Mouse (Mus musculus): ENCODE results near the gene Pnmal1. TPM values are rescaled to one million over a fixed set of nuclear protein-coding genes. Genes with fewer than 3 reads are reported as not detected.
"Not testable (repeated sequence)": the region's sequence is repeated elsewhere in the genome, so short reads cannot be mapped to it uniquely, and the experiment has no call there.

Pnmal1 gene
- total RNA-seq, 4 experiments from 2014 or later = 93.0 to 128 (median 106) TPM

- peak; percentile 79 to 88 for DNase-seq (ENCODE audit: low spot score in 2 of 2)
Measured at GRCm38 (mm10) chr7:16950861-16951635, 8.4 kb upstream of the Pnmal1 start.

DNA sequence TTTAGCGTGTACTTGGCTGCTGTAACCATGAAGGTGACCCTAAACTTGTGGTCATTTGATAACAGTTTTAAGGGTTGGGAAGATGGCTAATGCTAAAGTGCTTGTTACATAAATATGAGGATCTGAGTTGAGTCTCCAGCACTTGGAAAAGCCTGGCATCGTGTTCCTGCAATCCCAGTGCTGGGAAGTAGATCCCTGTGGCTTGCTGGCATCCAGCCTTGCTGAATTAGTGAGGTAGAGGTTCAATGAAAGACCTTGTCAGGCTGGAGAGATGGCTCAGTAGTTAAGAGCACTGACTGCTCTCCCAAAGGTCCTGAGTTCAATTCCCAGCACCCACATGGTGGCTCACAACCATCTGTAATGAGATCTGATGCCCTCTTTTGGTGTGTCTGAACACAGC lies 5.7 kb upstream of the Pnmal1 start:
- not testable (repeated sequence) for DNase-seq (ENCODE audit: low spot score in 2 of 2)

- DNase-seq (ENCODE audit: low spot score in 2 of 2) = no peak
Measured at GRCm38 (mm10) chr7:16955712-16956111, 3.8 kb upstream of the Pnmal1 start.

- DNase-seq (ENCODE audit: low spot score in 2 of 2) = peak; percentile 69 to 81
Measured at GRCm38 (mm10) chr7:16956410-16957265, 2.8 kb upstream of the Pnmal1 start.

DNA sequence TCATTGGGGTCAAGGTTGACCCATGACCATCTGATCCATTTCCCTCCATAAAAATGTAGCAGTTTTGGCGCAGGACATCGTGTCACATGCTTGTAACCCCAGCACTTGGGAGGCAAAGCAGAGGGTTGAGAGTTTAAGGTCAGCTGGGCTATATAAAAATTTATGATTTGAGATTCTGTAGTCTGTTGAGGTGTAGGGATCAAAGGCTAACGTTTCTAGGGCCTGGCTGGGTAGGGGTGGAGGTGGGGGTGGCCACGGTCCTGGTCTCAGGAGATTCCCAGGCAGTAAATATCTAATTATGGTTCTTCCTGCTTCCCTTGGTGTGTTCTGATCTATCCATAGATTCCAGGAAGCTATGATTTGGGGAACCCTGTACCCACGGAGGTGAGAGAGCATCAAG lies 2.2 kb downstream of the Pnmal1 start:
- DNase-seq (ENCODE audit: low spot score in 2 of 2) = no peak

DNA sequence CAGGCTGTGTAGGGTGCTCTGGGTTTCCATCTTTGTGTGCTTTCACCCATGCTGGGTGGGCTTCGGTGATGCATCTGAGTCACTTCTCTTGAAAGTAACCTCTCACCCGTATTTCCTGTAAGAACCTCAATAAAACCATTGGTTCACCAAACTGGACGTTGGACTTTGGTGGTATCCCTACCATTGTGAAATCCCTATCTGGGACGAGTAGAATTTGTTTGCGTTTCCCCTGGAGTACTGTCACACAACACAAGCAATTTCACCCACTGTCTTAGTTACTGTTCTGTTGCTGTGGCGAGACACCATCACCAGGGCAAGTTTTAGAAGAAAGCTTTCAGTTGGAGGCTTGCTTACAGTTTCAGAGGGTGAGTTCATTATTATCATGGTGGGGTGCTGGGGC lies 8.9 kb downstream of the Pnmal1 start:
- DNase-seq (ENCODE audit: low spot score in 2 of 2) = no peak

DNA sequence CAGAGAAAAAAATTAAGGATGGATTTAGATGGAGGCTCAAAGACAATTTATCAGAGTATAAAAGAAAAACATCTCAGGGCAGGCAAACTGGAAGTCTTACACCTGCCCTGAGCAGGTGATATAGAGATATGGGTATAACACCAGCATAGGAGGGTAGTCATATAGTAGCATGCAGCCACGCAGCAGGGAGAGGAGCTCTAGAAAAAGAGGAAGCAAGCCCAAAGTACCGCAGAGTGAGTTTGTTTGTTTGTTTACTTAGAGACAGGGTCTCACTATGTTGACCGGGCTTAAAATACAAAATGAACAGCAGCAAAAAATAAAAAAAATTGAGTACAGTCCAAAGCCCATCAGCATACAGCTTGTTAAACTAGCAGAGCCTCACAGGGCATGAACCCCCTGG lies 11.7 kb downstream of the Pnmal1 start:
- no peak for DNase-seq (ENCODE audit: low spot score in 2 of 2)

DNA sequence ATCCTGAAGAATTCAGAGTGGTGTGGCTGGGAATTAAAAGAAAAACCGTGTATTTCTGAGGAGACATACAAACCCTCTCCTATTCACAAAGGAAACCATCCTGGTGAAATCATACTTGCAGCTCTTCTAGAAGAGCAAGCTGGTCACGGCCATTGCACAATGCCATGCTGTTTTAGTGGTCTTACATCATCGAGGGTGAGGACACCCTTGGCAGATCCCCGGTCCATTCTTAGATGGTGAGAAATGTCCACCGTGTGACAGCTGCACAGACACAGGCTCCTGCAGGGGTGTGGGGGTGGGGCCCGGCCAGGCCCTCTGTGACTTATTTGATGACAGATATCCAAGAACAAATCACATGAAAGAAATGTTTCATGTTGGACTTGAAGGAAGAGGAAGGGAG lies 14.5 kb downstream of the Pnmal1 start:
- DNase-seq (ENCODE audit: low spot score in 2 of 2) = peak in 1 of 2 experiments; percentile 57

DNA sequence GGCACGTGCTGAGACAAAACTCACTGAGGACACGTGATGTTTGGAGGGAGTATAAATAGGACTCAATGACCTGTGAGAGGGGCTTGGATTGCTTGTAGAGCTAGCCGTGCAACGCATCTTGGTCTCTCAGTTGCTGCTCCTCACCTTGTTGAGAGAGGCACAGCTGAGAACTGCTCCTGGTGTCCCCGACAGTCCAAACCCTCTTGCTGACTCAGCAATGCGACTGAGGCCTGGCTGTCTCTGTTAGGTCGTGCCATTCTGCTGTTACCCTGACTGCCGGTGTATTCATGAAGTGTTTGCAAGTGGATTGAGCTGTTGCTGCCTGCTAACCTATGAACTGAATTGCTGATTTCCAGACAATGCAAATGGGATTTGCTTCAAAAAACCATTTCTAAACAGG lies 16.8 kb downstream of the Pnmal1 start:
- DNase-seq (ENCODE audit: low spot score in 2 of 2) = no peak

- no peak for DNase-seq (ENCODE audit: low spot score in 2 of 2)
Measured at GRCm38 (mm10) chr7:16978173-16978572, 18.7 kb downstream of the Pnmal1 start.

DNA sequence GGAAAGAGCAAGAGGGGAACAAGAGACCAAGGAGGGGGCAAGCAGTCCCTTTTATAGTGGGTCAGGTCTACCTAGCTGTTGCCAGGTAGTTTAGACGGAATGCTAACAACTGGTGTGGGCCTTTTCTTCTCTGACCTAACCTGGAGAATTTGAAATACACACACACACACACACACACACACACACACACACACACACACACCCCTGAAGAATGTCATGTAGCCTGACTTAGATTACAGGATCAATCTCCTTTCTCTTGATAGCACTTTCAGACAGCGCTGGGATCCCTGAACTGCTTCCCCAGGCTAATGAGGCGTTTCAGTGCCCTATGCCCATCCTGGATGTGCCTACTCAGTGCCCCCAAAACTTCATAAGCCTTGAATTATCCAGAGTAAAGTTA lies 19.1 kb downstream of the Pnmal1 start:
- DNase-seq (ENCODE audit: low spot score in 2 of 2) = no peak

GRCm38 (mm10) chr7:16980348-16980747 lies 20.9 kb downstream of the Pnmal1 start:
- DNase-seq (ENCODE audit: low spot score in 2 of 2) = no peak

- DNase-seq (ENCODE audit: low spot score in 2 of 2) = peak; percentile 89 to 92
Measured at GRCm38 (mm10) chr7:16982859-16983568, 23.5 kb downstream of the Pnmal1 start, which contains the start of gene Gm42372. Gm42372 (plus strand) TSS chr7:16983086.

GRCm38 (mm10) chr7:16987541-16988149 lies 28.2 kb downstream of the Pnmal1 start:
- DNase-seq (ENCODE audit: low spot score in 2 of 2) = no peak

DNA sequence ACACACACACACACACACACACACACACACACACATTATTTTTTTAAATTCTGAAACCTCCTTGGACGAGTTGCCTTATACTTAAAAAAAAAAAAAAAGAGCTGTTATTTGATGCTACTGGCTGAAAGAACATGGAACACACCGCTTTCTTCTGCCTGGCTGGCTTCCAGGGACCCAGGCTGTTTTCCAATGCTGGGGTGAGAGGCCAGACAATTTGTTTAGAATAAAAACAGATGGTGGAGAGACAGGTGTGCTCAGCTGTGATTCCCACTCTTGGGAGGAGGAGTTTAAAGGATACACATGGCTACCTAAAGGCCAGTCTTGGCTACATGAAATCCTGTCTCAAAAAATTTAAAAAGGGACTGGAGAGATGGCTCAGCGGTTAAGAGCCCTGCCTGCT lies 28.9 kb downstream of the Pnmal1 start:
- DNase-seq (ENCODE audit: low spot score in 2 of 2) = no peak

DNA sequence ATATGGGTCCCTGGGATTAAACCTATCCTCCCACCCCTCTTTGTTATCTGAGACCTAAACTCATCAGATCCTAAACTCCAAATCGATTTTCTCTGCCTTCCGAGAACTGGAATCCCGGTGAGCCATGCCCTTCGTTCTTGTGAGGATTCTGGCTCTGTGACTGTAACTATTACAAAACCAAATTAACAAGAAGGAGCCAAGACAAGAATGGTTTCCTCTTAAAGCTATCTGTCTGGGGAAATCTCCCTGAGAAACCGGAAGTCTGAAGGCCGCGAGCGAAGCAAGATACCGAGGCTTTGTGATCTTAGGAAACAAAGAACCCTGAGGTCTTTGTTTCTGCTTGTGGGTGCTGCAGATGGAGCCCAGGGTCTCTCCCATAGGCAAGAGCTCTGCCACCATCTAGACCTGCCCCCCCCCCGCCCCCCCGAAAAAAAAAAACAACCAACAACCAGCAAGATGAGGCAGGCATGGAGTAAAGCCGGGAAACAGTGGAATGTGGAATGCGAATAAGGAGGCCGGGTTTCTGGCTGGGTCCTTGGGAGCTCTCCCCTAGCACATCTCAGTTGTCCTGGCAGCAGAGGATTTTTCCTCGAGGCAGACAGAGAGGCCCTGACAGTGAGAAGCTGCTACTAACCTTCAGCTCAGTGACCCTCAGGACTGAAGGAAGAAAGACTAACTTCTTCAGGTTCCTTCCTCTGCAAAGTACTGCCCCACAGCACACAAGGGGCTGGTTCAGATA lies 30.7 kb downstream of the Pnmal1 start:
- DNase-seq (ENCODE audit: low spot score in 2 of 2) = no peak

- no peak for DNase-seq (ENCODE audit: low spot score in 2 of 2)
Measured at GRCm38 (mm10) chr7:16991681-16992450, 32.4 kb downstream of the Pnmal1 start.

DNA sequence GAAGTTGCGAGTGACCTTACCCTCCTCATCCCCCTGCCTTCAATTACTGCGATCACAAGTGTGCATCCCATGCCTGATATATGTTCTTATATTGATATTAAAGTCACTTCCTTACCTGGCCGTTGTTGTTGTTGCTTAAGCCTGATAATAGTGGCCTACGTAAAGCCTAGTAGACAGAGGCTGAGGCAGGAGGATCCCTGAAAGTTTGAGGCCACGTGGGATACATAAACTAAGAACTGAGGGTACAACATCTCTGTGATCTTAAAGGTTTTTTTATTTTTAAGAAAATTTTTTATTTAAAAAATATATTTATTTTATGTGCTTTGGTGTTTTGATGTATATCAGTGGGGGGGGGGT lies 33.0 kb downstream of the Pnmal1 start, which contains the start of gene Ccdc8:
TSS of gene Ccdc8 (plus strand) at position 258 of the 357 bp plus-strand sequence.
- no peak for DNase-seq (ENCODE audit: low spot score in 2 of 2)

DNA sequence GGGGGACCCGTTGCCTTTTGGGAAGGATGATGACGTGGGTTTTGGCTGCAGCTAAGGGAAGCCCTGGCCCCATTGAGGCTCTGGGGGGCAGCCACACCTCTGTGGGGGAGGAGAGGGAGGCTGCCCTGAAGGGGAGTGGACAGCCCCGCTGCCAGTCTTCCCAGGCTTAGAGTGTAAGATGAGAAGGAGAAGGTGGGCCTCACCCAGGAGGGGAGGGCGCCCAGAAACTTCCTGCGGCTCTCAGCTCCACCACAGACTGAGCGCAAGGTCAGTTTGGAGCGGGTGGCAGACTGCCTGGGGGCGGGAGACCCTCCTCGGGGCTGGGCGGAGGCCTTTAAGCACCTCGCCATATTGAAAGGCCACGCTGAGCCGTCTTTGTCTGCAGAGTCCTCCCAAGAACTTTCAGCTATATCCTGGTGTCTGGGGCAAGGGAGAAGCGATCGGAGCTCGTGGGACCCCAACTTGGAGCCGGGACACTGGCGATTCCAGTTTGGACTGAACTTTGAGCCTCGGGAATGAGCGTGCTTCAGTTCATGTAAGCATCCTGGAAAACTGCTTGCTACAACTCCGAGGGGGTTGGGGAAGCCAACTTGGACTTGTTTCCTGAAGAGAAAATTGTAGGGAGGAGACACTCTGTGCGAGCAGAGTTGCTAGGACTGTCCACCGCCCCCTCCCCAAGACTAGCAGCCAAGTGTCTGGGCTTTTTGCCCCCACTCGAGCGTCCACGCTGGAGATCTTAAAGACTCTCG lies 34.3 kb downstream of the Pnmal1 start:
- DNase-seq (ENCODE audit: low spot score in 2 of 2) = no peak
